Mouse (Mus musculus) kidney, postnatal 36 days (tissue): Measurements from ENCODE around the gene Tdo2.
A peak's percentile ranks its signal among the peaks of the same experiment; 100 is the strongest.

Experiments
- DNase-seq, 2 experiments: peaks; one replicate each; pipeline ENCODE4 v3.0.0; 2021 to 2022; ENCODE audit warnings: mixed read lengths in 2 of 2

The Tdo2 gene

GRCm38 (mm10) chr3:81942341-81942740 is 33.7 kb downstream of the Tdo2 start:
- DNase-seq = no peak

GRCm38 (mm10) chr3:81938924-81939323 is 37.1 kb downstream of the Tdo2 start:
- DNase-seq = peak in 1 of 2 experiments; percentile 45

- DNase-seq = no peak
Measured at GRCm38 (mm10) chr3:81933348-81933747, 42.7 kb downstream of the Tdo2 start.

GRCm38 (mm10) chr3:81932141-81933101 is 43.6 kb downstream of the Tdo2 start, which contains the start of gene Ctso:
TSS of gene Ctso (plus strand) at chr3:81932601.
- DNase-seq = peak; percentile 91 to 95

- DNase-seq = no peak
Measured at GRCm38 (mm10) chr3:81931695-81932094, 44.3 kb downstream of the Tdo2 start.

GRCm38 (mm10) chr3:81929073-81929472 is 46.9 kb downstream of the Tdo2 start:
- DNase-seq = no peak

GRCm38 (mm10) chr3:81926764-81927325 is 49.2 kb downstream of the Tdo2 start:
- no peak for DNase-seq

GRCm38 (mm10) chr3:81925856-81926255 is 50.1 kb downstream of the Tdo2 start:
- no peak for DNase-seq

- DNase-seq = peak; percentile 43 to 61
Measured at GRCm38 (mm10) chr3:81924931-81925330, 51.1 kb downstream of the Tdo2 start.

GRCm38 (mm10) chr3:81922910-81923309 is 53.1 kb downstream of the Tdo2 start:
- DNase-seq = no peak

- DNase-seq = no peak
Measured at GRCm38 (mm10) chr3:81919681-81920080, 56.3 kb downstream of the Tdo2 start.

- DNase-seq = no peak
Measured at GRCm38 (mm10) chr3:81918215-81918614, 57.8 kb downstream of the Tdo2 start.

- no peak for DNase-seq
Measured at GRCm38 (mm10) chr3:81917354-81917935, 58.6 kb downstream of the Tdo2 start.

GRCm38 (mm10) chr3:81916030-81916686 is 59.8 kb downstream of the Tdo2 start:
- DNase-seq = no peak

GRCm38 (mm10) chr3:81910286-81911036 is 65.5 kb downstream of the Tdo2 start:
- no peak for DNase-seq
